Mouse (Mus musculus) liver, postnatal 0 days (tissue): ENCODE measurements around the gene C87436.

Source experiments
- CTCF ChIP-seq: sonication (generic); IDR thresholded peaks from 2 replicates; pipeline ENCODE4 v1.5.1; 2016; ENCODE audit warnings: antibody characterized with exemption, low read depth
- EP300 ChIP-seq: IDR thresholded peaks from 2 replicates; pipeline ENCODE4 v1.6.1; 2016; ENCODE audit warnings: antibody characterized with exemption, low read depth, mild to moderate bottlenecking

DNA sequence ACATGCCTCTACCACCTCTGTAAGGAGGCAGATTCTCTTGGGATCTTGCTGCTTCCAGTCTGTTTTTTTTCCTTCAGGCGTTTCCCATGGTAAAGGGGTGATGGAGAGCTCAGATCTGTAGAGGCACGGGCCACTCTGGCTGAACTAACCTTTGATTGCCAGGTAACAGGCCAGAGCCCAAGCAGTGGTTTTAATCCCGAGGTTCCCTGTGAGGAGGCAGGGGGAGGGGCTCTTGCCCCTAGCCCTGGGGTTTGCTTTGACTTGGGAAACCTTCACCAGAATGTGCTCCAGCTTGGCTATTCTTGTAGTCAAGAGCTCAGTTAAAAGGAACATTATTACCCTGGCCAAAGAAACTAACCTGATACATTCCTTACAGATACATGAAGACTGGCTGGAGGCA lies 57.5 kb downstream of the C87436 start:
- TF ChIP-seq CTCF: no peak
- TF ChIP-seq EP300: no peak
